ENCODE assay signal across 8 mouse cellular contexts in genomic region chr12:107952318-107952724, GRCm38 (mm10). TPM values are rescaled to one million over a fixed set of nuclear protein-coding genes. Genes with fewer than 3 reads are reported as not detected.
DNase-seq lines count a peak whose midpoint lies in the region; ATAC-seq and TF ChIP-seq lines count a peak whose summit lies in the region.

No protein-coding gene starts in this region.

- ATAC-seq in kidney, postnatal 0 days (replicated peaks; ENCODE audit: low FRiP score, low read depth) = no peak
- ATAC-seq in activated CD4-positive, CD25-positive, alpha-beta regulatory T cell, adult 4 months = no peak

- H3K27ac ChIP-seq in kidney, postnatal 0 days = no peak overlapping the region

- 0 out of 2 replicates have a peak, but pooled peaks cover 15% of the 10 kb centered on the region for H3K4me1 ChIP-seq in kidney, postnatal 0 days (replicated peaks; ENCODE audit: insufficient read depth, low read length)

- TF ChIP-seq CTCF in kidney, postnatal 0 days (IDR thresholded peaks at IDR 0.05; ENCODE audit: low read depth) = no peak

- no peak overlapping the region for H3K9ac ChIP-seq in kidney, postnatal 0 days (ENCODE audit: low read depth, low read length)

- H3K36me3 ChIP-seq in kidney, postnatal 0 days (ENCODE audit: insufficient read depth, low read length) = no peaks in the 10 kb centered on the region

- peak; percentile 24 to 27 for DNase-seq in cerebellum, postnatal 25 days
- DNase-seq in cerebellum, adult 11-12 months = no peak
- peak; percentile 16 for DNase-seq in lung, postnatal 10 days
- DNase-seq in lung, postnatal 25 days (ENCODE audit: low spot score) = no peak
- peak; percentile 53 for DNase-seq in kidney, postnatal 0 days (ENCODE audit: low spot score)
- DNase-seq in right cerebral cortex, postnatal 25 days = peak; percentile 57
- no peak for DNase-seq in liver

- H3K27me3 ChIP-seq in kidney, postnatal 0 days (ENCODE audit: insufficient read depth, low read length) = no peaks in the 10 kb centered on the region

- WGBS in kidney, postnatal 0 days = 19% methylated on average over 20 of the region's 20 CpGs

- peak overlapping the region; percentile 53 for H3K4me2 ChIP-seq in kidney, postnatal 0 days (ENCODE audit: low read length)

- H3K9me3 ChIP-seq in kidney, postnatal 0 days (replicated peaks; ENCODE audit: low read length) = no peaks in the 10 kb centered on the region

- H3K4me3 ChIP-seq in kidney, postnatal 0 days (replicated peaks; ENCODE audit: low read depth, low read length) = peak overlapping the region; percentile 28

RNA-seq across cellular contexts. Expression of gene Bcl11b, which starts 51.1 kb away (rescaled TPM):
- 2.2 and 2.4 TPM in 2 replicates for polyA plus RNA-seq in kidney, postnatal 0 days (2015; fragmentation: Nextera tagmentation; extraction: Ambion mirVana)
- 10 to 100 TPM; 36.1 to 38.4 TPM for polyA plus RNA-seq in activated CD4-positive, CD25-positive, alpha-beta regulatory T cell, adult 4 months (2017; shearing (Covaris generic))

Comparison
In these comparisons a context has a peak if more than half of its experiments do, and no peak if none do; other contexts are left out.
1. DNase-seq: peak in cerebellum, postnatal 25 days (2 of 2), lung, postnatal 10 days (single experiment), kidney, postnatal 0 days (single experiment) and right cerebral cortex, postnatal 25 days (single experiment); none in cerebellum, adult 11-12 months (single experiment), lung, postnatal 25 days (single experiment) and liver (single experiment).
2. RNA of gene Bcl11b, which starts 51.1 kb away (polyA plus RNA-seq): 36.1 to 38.4 TPM in activated CD4-positive, CD25-positive, alpha-beta regulatory T cell, adult 4 months; 2.2 to 2.4 TPM in kidney, postnatal 0 days; every median in the first group is over 10 times any median in the second.